Mouse (Mus musculus) liver, embryonic 14.5 days (tissue): ENCODE measurements around the gene Ccr6.

Experiments
- CTCF ChIP-seq: IDR thresholded peaks from 2 replicates; pipeline ENCODE4 v1.5.1; 2016; ENCODE audit warnings: antibody characterized with exemption, low read depth, control low read depth
- EP300 ChIP-seq: IDR thresholded peaks from 2 replicates; pipeline ENCODE4 v1.6.1; 2016; ENCODE audit warnings: antibody characterized with exemption, low read depth

GRCm38 (mm10) chr17:8235743-8236142 lies at the start of gene Ccr6:
- no peak for TF ChIP-seq CTCF
- no peak for TF ChIP-seq EP300
